Mouse (Mus musculus): ENCODE results near the gene Hfe2. TPM values are rescaled to one million over a fixed set of nuclear protein-coding genes. Genes with fewer than 3 reads are reported as not detected.

The Hfe2 gene
- total and polyA plus RNA-seq, 2 experiments from 2014 or later = 0.78 to 2.1 TPM

DNA sequence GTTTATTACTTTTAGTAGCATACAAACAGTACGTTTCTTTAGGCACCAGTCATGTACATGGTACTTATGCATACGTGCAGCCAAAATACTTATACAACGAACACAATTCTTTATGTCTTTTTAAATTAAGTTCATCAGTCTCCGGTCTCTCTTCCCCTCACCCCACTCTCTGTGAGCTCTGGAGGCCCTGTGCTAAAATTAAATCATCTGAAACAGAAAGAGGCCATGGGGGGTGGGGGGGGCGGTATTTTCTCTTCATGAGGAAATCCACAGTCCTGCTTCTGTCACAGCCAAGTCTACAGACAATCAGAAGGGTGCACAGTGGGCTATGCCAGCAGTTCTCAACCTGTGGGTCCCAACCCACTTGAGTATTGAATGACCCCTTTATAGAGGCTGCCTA, 24.4 kb downstream of the Hfe2 start:
- ATAC-seq = no peak

DNA sequence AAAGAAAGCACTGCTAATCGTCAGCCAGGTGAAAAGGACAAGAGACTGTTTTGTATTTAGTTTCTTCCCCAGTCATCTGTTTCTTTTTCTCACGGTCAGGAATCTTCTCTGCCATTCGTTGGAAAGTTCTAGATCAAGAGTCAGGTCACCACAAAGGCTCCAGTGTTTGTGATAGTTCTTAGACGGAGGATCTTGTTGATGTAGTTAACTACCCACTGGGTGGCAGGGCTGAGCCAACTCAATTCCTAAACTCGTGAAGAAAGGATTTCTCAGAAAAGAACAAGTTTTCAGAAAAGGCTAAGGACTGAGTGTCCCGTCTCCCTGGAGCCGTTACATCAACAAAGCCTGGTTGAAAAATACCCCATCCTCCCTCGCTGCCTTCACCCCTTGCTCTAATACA, 26.2 kb downstream of the Hfe2 start:
- H3K9me3 ChIP-seq (ENCODE audit: low read length) = no peaks in the 10 kb centered on the region
- no peak overlapping the region for H3K4me2 ChIP-seq (ENCODE audit: low read depth, low read length)
- 17% methylated on average over 8 of the region's 8 CpGs for WGBS
- H3K27ac ChIP-seq = no peak overlapping the region
- H3K27me3 ChIP-seq (ENCODE audit: insufficient read depth, low read length) = no peaks in the 10 kb centered on the region
- ATAC-seq (0 out of 2 replicates have a peak, but pooled peaks have one; percentile 13), DNase-seq (ENCODE audit: low spot score) (peak; percentile 83)
- no peak overlapping the region for H3K4me3 ChIP-seq (ENCODE audit: low read length)
- no peak overlapping the region for H3K9ac ChIP-seq (replicated peaks; ENCODE audit: low read length)
- TF ChIP-seq CTCF (IDR thresholded peaks at IDR 0.05; ENCODE audit: low read depth) = peak; percentile 66
- H3K36me3 ChIP-seq (ENCODE audit: insufficient read depth, low read length) = no peaks in the 10 kb centered on the region
- peaks cover 8% of the 10 kb centered on the region for H3K4me1 ChIP-seq (ENCODE audit: insufficient read depth, low read length)

More for the DNA sequence above, 24.4 kb downstream of the Hfe2 start:
- H3K4me1 ChIP-seq (ENCODE audit: insufficient read depth, low read length) = no peaks in the 10 kb centered on the region
- H3K4me2 ChIP-seq (ENCODE audit: low read depth, low read length) = no peak overlapping the region
- no peak overlapping the region for H3K4me3 ChIP-seq (ENCODE audit: low read length)
- WGBS = 79% methylated on average over 5 of the region's 5 CpGs
- no peak for DNase-seq (ENCODE audit: low spot score)
- H3K27ac ChIP-seq = no peak overlapping the region
- no peaks in the 10 kb centered on the region for H3K36me3 ChIP-seq (ENCODE audit: insufficient read depth, low read length)
- no peaks in the 10 kb centered on the region for H3K27me3 ChIP-seq (ENCODE audit: insufficient read depth, low read length)
- TF ChIP-seq CTCF (IDR thresholded peaks at IDR 0.05; ENCODE audit: low read depth) = no peak
- H3K9ac ChIP-seq (replicated peaks; ENCODE audit: low read length) = no peak overlapping the region
- no peaks in the 10 kb centered on the region for H3K9me3 ChIP-seq (ENCODE audit: low read length)

DNA sequence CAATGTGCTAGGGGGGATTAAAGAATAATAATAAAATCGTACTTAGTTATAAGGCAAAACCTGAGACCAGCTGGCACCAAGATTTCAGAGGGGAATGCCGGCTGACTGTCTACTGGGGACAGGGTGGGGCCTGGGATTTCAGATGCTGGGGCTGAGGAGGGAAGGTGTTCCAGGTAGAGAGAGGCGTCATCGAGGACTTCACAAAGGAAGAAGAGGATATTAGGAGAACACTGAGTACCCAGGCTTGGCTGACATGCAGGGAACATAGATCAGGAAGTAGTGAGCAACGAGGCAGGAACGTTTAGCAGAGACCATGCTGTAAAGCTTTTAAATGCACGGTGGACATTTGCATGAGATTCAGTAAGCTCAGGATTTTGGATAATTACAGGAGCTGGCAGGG, 26.9 kb downstream of the Hfe2 start:
- 71% methylated on average over 7 of the region's 7 CpGs for WGBS
- no peak for TF ChIP-seq CTCF (IDR thresholded peaks at IDR 0.05; ENCODE audit: low read depth)

DNA sequence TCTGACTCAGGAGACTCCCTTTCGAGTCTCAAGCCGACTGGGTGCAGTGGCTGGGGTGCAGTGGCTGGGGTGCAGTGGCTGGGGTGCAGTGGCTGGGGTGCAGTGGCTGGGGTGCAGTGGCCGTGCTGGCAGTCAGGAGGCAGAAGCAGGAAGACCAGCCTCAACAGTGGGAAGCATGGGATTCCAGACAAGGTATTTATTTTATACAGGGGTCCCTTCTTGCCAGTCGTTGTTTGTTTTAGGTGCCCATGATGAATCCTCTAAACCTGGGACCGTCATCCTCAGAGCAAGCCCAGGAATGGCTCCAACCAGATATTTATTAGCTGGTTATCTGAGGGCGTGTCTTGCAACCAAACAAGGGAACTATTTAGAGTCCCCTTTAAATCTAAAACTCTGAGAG, 28.6 kb downstream of the Hfe2 start:
- ATAC-seq (no peak), DNase-seq (ENCODE audit: low spot score) (no peak)
- Histone ChIP-seq H3K27me3 (ENCODE audit: insufficient read depth, low read length) (no peaks in the 10 kb centered on the region), H3K36me3 (ENCODE audit: insufficient read depth, low read length) (no peaks in the 10 kb centered on the region), H3K4me3 (ENCODE audit: low read length) (no peak overlapping the region), H3K9ac (replicated peaks; ENCODE audit: low read length) (no peak overlapping the region), H3K4me1 (ENCODE audit: insufficient read depth, low read length) (peaks cover 14% of the 10 kb centered on the region), H3K27ac (no peak overlapping the region), H3K4me2 (ENCODE audit: low read depth, low read length) (no peak overlapping the region), H3K9me3 (ENCODE audit: low read length) (no peaks in the 10 kb centered on the region)
- no peak for TF ChIP-seq CTCF (IDR thresholded peaks at IDR 0.05; ENCODE audit: low read depth)
- 85% methylated on average over 6 of the region's 6 CpGs for WGBS

More for the DNA sequence above, 26.9 kb downstream of the Hfe2 start:
- Histone ChIP-seq H3K9ac (replicated peaks; ENCODE audit: low read length) (no peak overlapping the region), H3K4me3 (ENCODE audit: low read length) (no peak overlapping the region), H3K4me1 (ENCODE audit: insufficient read depth, low read length) (peaks cover 11% of the 10 kb centered on the region), H3K4me2 (ENCODE audit: low read depth, low read length) (no peak overlapping the region), H3K9me3 (ENCODE audit: low read length) (no peaks in the 10 kb centered on the region), H3K27me3 (ENCODE audit: insufficient read depth, low read length) (no peaks in the 10 kb centered on the region), H3K36me3 (ENCODE audit: insufficient read depth, low read length) (no peaks in the 10 kb centered on the region), H3K27ac (peak overlapping the region; percentile 37; the same call in 1 of the 2 replicates)
- DNase-seq (ENCODE audit: low spot score) (no peak), ATAC-seq (no peak)

DNA sequence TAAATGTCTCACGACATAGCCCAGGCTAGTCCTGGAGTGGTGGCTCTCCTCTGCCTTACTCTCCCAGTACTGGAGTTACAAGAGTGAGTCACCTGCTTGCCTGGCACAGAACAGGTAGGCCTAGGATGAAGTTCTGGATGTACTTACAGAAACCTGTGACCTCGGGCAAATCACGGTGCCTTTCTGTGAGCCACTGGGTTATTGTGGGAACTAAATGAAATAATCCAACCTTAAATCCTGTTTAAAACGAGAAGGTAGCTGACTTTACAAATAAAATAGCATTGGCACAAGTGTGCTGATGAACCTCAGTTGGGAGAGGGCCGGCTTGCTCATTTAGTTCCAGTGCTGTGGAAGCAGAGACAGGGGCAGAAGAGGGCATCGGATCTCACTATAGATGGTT, 29.3 kb downstream of the Hfe2 start:
- no peak for TF ChIP-seq CTCF (IDR thresholded peaks at IDR 0.05; ENCODE audit: low read depth)
- Histone ChIP-seq H3K4me2 (ENCODE audit: low read depth, low read length) (no peak overlapping the region), H3K36me3 (ENCODE audit: insufficient read depth, low read length) (no peaks in the 10 kb centered on the region), H3K4me1 (ENCODE audit: insufficient read depth, low read length) (peaks cover 14% of the 10 kb centered on the region), H3K9me3 (ENCODE audit: low read length) (no peaks in the 10 kb centered on the region), H3K4me3 (ENCODE audit: low read length) (no peak overlapping the region), H3K27ac (peak overlapping the region; percentile 74; the same call in 1 of the 2 replicates), H3K27me3 (ENCODE audit: insufficient read depth, low read length) (no peaks in the 10 kb centered on the region), H3K9ac (replicated peaks; ENCODE audit: low read length) (no peak overlapping the region)
- DNase-seq (ENCODE audit: low spot score) = no peak
- WGBS = 76% methylated on average over 6 of the region's 6 CpGs
- no peak for ATAC-seq

DNA sequence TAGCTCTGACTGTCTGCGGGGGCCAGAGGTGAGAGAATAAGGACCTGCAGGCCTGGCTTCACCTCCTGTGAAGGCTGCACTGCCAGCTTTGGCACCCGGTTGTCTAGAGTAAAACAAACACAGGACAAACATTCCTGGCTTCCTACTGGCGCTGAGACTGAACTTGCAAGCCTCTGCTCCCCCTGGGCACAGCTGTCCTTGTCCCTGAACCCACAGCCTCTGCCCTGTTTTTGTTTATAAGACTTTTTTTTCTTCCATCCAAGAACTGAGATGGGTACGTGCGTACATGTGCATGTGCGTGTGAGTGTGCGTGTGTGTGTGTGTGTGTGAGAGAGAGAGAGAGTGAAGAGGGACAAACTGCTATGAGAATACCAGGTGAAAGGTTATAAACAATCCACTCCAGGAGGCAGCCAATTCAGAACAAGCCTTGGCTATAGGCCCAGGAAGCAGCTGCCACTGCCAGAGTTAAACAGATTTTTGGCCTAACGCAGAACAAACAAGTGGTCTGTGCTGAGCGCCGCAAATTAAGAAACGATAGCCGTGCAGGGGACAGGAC, 30.1 kb downstream of the Hfe2 start:
- 20% methylated on average over 12 of the region's 12 CpGs for WGBS
- H3K36me3 ChIP-seq (ENCODE audit: insufficient read depth, low read length) = 0 out of 2 replicates have a peak, but pooled peaks cover 2% of the 10 kb centered on the region
- H3K27ac ChIP-seq = peak overlapping the region; percentile 74
- TF ChIP-seq CTCF (IDR thresholded peaks at IDR 0.05; ENCODE audit: low read depth) = no peak
- no peak overlapping the region for H3K4me2 ChIP-seq (ENCODE audit: low read depth, low read length)
- no peaks in the 10 kb centered on the region for H3K9me3 ChIP-seq (ENCODE audit: low read length)
- no peak overlapping the region for H3K9ac ChIP-seq (replicated peaks; ENCODE audit: low read length)
- DNase-seq (ENCODE audit: low spot score) (peak; percentile 85), ATAC-seq (peak; percentile 55)
- H3K4me1 ChIP-seq (ENCODE audit: insufficient read depth, low read length) = peaks cover 19% of the 10 kb centered on the region
- H3K27me3 ChIP-seq (ENCODE audit: insufficient read depth, low read length) = no peaks in the 10 kb centered on the region
- H3K4me3 ChIP-seq (ENCODE audit: low read length) = no peak overlapping the region

DNA sequence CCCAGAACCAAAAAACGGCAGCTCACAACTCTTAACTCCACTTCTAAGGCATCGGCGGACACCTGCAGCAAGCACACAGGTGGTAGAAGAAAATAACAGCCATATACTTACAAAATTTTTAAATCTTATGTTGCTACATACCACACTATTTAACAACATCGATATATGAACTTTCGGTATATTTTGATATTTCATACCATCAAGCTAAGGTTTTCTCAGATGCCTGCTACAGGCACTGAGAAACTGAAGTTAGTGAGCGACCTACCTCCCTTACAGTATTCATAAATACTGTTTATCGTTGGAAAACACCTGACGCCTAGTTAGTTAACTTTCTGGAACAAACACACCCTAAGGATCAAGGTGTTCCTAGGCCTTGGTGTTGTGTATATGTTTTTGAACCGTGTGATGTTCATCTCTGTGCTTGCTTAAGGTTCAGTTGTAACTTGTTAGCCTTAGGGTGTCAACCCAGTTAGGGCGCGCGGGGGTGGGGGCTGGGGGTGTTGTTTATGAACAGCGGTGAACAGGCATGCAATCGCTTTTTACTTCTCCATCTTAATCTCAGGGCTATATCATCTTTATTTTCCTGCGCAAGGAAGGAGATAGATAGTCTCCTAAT, 31.1 kb downstream of the Hfe2 start:
- Histone ChIP-seq H3K4me3 (ENCODE audit: low read length) (no peak overlapping the region), H3K4me2 (ENCODE audit: low read depth, low read length) (peak overlapping the region; percentile 85), H3K27me3 (ENCODE audit: insufficient read depth, low read length) (no peaks in the 10 kb centered on the region), H3K9ac (replicated peaks; ENCODE audit: low read length) (no peak overlapping the region), H3K36me3 (ENCODE audit: insufficient read depth, low read length) (peaks cover 11% of the 10 kb centered on the region; the same call in 1 of the 2 replicates), H3K9me3 (ENCODE audit: low read length) (no peaks in the 10 kb centered on the region), H3K27ac (peak overlapping the region; percentile 74), H3K4me1 (ENCODE audit: insufficient read depth, low read length) (peaks cover 21% of the 10 kb centered on the region)
- ATAC-seq (no peak), DNase-seq (ENCODE audit: low spot score) (no peak)
- no peak for TF ChIP-seq CTCF (IDR thresholded peaks at IDR 0.05; ENCODE audit: low read depth)
- WGBS = 85% methylated on average over 15 of the region's 15 CpGs

Measured in hindbrain, postnatal 0 days (tissue).